Mouse (Mus musculus) E14TG2a.4 (cell line): ENCODE measurements around the gene Cdh13.

ENCODE experiments used
- CTCF ChIP-seq: conservative IDR thresholded peaks from 2 replicates; pipeline ENCODE4 v1.5.1; 2014; ENCODE audit warnings: low read length
- POU5F1 ChIP-seq: IDR thresholded peaks from 2 replicates; pipeline ENCODE4 v1.6.1; 2014; ENCODE audit warnings: low read length, borderline replicate concordance

DNA sequence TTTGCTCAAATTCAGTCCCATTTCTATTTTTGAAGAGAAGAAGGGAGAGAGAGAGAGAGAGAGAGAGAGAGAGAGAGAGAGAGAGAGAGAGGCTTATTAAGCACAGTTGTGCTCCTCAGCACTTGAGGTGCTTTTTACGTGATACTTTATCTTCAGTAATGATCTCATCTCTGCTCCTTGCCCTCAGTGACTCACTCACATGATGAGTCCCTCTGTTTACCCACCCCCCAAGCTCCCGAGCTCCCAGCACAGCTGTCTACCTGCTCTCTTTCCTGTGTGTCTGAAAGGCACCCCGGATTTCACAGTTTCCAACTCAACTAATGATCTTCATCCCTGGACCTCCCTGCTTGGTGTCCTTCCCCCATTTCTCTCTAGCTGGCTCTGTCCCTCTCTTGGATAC, 39.9 kb downstream of the Cdh13 start:
- no peak for TF ChIP-seq CTCF
- TF ChIP-seq POU5F1, result no peak
